Mouse (Mus musculus): Measurements from ENCODE around the gene P2rx3.
A peak's percentile ranks its signal among the peaks of the same experiment; 100 is the strongest.

The P2rx3 gene

GRCm38 (mm10) chr2:85043623-85044022, 6.4 kb upstream of the P2rx3 start:
- DNase-seq (ENCODE audit: low spot score), result no peak

GRCm38 (mm10) chr2:85038336-85038735, 1.1 kb upstream of the P2rx3 start:
- no peak for DNase-seq (ENCODE audit: low spot score)

GRCm38 (mm10) chr2:85036507-85037046, 685 bp downstream of the P2rx3 start:
- DNase-seq (ENCODE audit: low spot score), result no peak

- no peak for DNase-seq (ENCODE audit: low spot score)
These were observed 3.1 kb downstream of the P2rx3 start for GRCm38 (mm10) chr2:85034169-85034568.

- no peak for DNase-seq (ENCODE audit: low spot score)
These were observed 4.1 kb downstream of the P2rx3 start for GRCm38 (mm10) chr2:85033121-85033520.

GRCm38 (mm10) chr2:85030989-85031388, 6.3 kb downstream of the P2rx3 start:
- DNase-seq (ENCODE audit: low spot score), result no peak

GRCm38 (mm10) chr2:85029897-85030296, 7.4 kb downstream of the P2rx3 start:
- no peak for DNase-seq (ENCODE audit: low spot score)

GRCm38 (mm10) chr2:85027281-85027680, 10.0 kb downstream of the P2rx3 start:
- no peak for DNase-seq (ENCODE audit: low spot score)

GRCm38 (mm10) chr2:85026178-85026577, 11.1 kb downstream of the P2rx3 start:
- no peak for DNase-seq (ENCODE audit: low spot score)

GRCm38 (mm10) chr2:85022043-85022442, 15.2 kb downstream of the P2rx3 start:
- no peak for DNase-seq (ENCODE audit: low spot score)

GRCm38 (mm10) chr2:85014588-85014982, 22.7 kb downstream of the P2rx3 start:
- DNase-seq (ENCODE audit: low spot score), result no peak

GRCm38 (mm10) chr2:85013826-85014587, 23.3 kb downstream of the P2rx3 start:
- DNase-seq (ENCODE audit: low spot score), result no peak

- no peak for DNase-seq (ENCODE audit: low spot score)
These were observed 24.6 kb downstream of the P2rx3 start for GRCm38 (mm10) chr2:85012679-85013078.

- no peak for DNase-seq (ENCODE audit: low spot score)
These were observed 25.2 kb downstream of the P2rx3 start for GRCm38 (mm10) chr2:85011906-85012604.

- no peak for DNase-seq (ENCODE audit: low spot score)
These were observed 28.1 kb downstream of the P2rx3 start for GRCm38 (mm10) chr2:85009212-85009611.

GRCm38 (mm10) chr2:85007729-85008128, 29.5 kb downstream of the P2rx3 start:
- peak; percentile 32 for DNase-seq (ENCODE audit: low spot score)

- DNase-seq (ENCODE audit: low spot score), result no peak
These were observed 30.7 kb downstream of the P2rx3 start for GRCm38 (mm10) chr2:85006600-85006999.

GRCm38 (mm10) chr2:85004341-85004740, 32.9 kb downstream of the P2rx3 start:
- no peak for DNase-seq (ENCODE audit: low spot score)

GRCm38 (mm10) chr2:85002575-85002974, 34.7 kb downstream of the P2rx3 start:
- no peak for DNase-seq (ENCODE audit: low spot score)

- DNase-seq (ENCODE audit: low spot score), result peak; percentile 65
These were observed 35.8 kb downstream of the P2rx3 start for GRCm38 (mm10) chr2:85001497-85001896.

- peak; percentile 26 for DNase-seq (ENCODE audit: low spot score)
These were observed 37.6 kb downstream of the P2rx3 start for GRCm38 (mm10) chr2:84999486-85000181.

GRCm38 (mm10) chr2:84996376-84996775, 40.9 kb downstream of the P2rx3 start:
- no peak for DNase-seq (ENCODE audit: low spot score)

- DNase-seq (ENCODE audit: low spot score), result no peak
These were observed 49.3 kb downstream of the P2rx3 start, which contains the start of gene Prg3 for GRCm38 (mm10) chr2:84987930-84988329. Gene Prg3, plus strand, starts transcription at chr2:84988215.
